Mouse (Mus musculus): ENCODE measurements around the gene Kcnma1.

GRCm38 (mm10) chr14:23974685-23975084 lies 39.6 kb downstream of the Kcnma1 start:
- TF ChIP-seq POLR2AphosphoS2 (IDR thresholded peaks at IDR 0.05; ENCODE audit: insufficient read length, low read depth) = no peak
- TF ChIP-seq POLR2A (IDR thresholded peaks at IDR 0.05; ENCODE audit: insufficient read length, low read depth) = no peak
- TF ChIP-seq MYOG (IDR thresholded peaks at IDR 0.05; ENCODE audit: control insufficient read depth in 1 of 3, insufficient read depth in 1 of 3, insufficient read length in 2 of 3, low read depth in 2 of 3) = no peak
- no peak for TF ChIP-seq TCF12 (IDR thresholded peaks at IDR 0.05; ENCODE audit: insufficient read depth, poor library complexity, severe bottlenecking)
- no peak for TF ChIP-seq E2F4 (IDR thresholded peaks at IDR 0.05; ENCODE audit: insufficient read depth)
- no peak for TF ChIP-seq SRF (IDR thresholded peaks at IDR 0.05; ENCODE audit: control insufficient read depth, insufficient read length, low read depth)
- TF ChIP-seq MYOD1 (IDR thresholded peaks at IDR 0.05; ENCODE audit: control insufficient read depth in 1 of 3, insufficient read length in 2 of 3, low read depth in 2 of 3) = no peak
- no peak for TF ChIP-seq MAX (IDR thresholded peaks at IDR 0.05; ENCODE audit: low read depth)
